Mouse (Mus musculus): ENCODE results near the gene Cux2.

Cux2 gene

GRCm38 (mm10) chr5:121842665-121843118, 207.2 kb downstream of the Cux2 start:
- peak; percentile 79 for DNase-seq (ENCODE audit: extremely low read depth, insufficient read length, low spot score)

DNA sequence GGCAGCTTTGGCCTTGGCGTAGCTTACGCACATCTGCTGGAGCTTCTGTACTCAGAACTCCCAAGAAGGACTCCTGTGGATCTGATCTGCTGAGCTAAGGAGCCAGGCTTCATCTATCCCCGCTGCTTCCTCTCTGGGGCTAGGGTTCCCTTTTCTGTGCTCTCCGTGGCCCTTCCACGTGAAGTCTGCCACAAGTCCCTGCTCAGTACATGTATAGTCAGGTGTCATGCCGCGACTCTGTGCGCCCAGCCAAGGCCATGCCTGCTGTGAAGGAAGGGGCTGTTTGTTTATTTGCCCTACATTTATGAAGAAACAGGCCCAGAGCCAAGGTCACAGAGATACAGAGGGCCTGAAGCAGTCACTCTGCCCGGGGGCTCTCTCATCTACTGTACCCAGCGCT, 207.9 kb downstream of the Cux2 start:
- no peak for DNase-seq (ENCODE audit: extremely low read depth, insufficient read length, low spot score)

DNA sequence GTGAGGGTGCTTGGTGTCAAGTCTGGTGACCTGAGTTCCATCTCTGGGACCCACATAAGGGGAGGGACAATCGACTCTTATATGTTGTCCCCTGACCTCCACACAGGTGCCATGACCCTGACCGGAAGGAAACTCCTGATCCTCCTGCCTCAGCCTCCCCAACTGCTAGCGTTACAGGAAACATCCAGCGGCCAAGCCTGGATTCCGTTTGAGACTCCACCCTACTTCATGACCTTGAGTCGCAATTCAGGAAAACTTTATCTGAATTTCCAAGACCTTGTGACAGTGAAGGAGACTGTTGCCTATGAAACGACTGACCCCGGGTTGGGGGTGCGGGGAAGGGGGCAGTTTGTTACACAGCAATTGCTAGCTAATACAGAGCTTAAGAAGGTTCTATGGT, 208.4 kb downstream of the Cux2 start:
- no peak for DNase-seq (ENCODE audit: extremely low read depth, insufficient read length, low spot score)

- no peak for DNase-seq (ENCODE audit: extremely low read depth, insufficient read length, low spot score)
Observed at GRCm38 (mm10) chr5:121839128-121839473, 210.8 kb downstream of the Cux2 start.

DNA sequence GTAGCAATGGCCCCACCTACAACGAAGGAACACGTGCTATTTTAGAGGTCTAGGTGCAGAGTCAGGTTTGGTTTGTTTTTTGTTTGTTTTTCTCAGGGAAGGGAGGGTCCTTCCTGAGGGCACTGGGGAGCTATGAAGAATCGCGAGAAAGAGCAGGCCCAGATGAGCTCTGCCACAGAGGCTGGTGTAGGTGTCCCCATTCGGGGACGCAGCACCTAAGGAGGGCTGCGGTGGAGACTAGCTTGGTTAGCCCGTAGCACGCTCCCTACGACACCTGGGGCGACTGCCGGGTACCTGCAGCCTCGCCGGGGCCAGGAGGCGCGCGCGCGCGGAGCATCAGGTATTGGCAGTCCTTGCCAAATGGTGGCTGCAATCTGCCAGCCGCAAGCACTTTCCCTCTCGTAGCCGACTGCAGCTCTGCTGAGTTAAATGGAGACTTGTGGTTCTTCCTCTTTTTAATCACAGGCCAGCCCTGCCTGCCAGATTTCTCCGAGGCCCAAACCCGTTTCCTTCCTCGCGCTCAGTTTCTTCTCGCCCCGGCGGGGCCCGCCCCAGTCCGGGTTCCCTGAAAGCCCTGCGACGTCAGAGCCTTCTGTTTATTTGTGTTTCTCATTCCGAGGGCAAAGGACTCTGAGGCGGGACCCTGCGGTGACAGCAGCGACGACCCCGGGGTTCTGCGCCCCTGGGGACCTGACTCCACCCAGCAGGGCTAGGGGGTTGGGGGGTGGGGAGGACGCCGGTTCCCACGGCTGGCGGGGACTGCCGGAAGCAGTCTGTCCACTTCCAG, 211.4 kb downstream of the Cux2 start:
- no peak for DNase-seq (ENCODE audit: extremely low read depth, insufficient read length, low spot score)

DNA sequence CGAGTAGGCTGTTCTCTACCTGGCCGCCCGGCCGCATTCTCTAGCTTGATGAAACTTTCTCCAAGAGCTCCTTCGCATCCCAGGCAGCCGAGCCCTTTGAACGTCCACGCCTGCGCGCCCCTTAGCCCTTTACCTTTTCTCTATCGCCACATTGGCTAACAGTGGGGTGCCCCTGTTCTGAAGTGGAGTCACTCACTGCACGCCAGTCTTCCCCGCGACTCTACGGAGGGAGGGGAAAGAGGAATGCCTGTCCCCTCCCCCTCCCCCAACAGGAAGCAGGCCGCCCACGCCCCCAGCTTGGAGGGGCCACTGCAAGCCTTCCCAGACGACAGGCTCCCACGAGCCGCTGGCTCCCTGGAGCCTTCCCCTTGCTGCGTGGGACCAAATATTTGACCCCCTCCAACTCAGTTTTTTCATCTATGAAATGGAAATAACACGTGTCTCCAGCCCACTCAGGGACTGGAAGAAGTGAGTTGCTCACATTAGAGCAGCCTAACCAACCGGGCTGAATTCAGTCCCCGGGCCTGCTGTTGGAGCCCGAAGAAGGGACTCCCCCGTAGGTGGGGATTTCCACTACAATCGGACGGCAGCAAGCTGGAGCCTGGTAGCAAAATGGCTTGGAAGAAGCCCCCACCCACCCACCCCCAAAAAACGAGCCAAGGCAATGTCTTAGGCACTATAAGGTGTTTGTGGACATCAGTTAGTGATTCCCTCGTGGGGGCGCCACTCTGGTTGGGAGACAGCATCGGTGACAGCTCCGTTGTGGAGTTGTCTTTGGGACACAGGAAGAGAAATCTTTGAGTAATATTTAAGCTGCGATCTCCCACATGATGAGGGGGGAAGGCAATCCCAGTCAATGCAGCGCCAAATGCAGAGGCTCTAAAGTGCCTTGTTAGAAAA, 212.2 kb downstream of the Cux2 start, which contains the start of gene Sh2b3:
Sh2b3 (minus strand) TSS at position 206 of the 900 bp plus-strand sequence.
- no peak for DNase-seq (ENCODE audit: extremely low read depth, insufficient read length, low spot score)

DNA sequence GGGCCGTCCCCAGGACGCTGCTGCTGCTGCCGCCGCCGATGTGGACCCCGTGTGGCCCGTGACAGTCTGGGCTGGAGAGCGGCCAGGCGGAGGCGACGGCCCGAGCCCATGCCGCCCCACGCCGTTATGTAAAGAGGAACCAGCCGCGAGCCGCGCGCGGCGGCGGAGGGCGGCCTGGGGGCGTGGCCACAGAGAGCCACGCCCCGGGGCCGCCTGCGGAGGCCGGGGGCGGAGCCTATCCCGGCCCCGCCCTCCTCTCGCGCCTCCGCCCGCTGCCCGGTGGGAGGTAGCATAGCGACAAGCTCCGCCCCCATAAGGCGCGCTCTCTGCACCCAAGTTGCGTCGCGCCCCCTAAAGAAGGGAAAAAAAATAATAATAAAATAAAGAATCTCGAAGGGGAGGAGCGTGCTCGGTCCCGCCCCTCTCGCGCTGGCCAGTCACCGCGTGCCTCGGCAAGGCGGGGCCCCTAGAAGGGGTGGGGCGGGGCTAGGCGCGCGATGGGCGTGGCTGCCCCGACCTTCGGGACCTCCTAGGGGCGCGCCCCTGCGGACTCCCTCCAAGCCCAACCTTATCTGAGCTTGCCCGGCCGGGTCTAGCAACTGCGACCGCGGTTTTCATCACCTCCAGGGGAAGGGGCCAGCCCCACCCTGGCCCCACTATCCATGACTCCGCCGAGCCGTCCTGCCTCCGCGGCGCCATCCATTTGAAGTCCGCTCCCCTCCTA, 213.0 kb downstream of the Cux2 start:
- peak; percentile 93 for DNase-seq (ENCODE audit: extremely low read depth, insufficient read length, low spot score)

GRCm38 (mm10) chr5:121835949-121836691, 213.8 kb downstream of the Cux2 start:
- no peak for DNase-seq (ENCODE audit: extremely low read depth, insufficient read length, low spot score)

- DNase-seq (ENCODE audit: extremely low read depth, insufficient read length, low spot score): no peak
Observed at GRCm38 (mm10) chr5:121834991-121835747, 214.7 kb downstream of the Cux2 start.

GRCm38 (mm10) chr5:121834241-121834606, 215.7 kb downstream of the Cux2 start:
- DNase-seq (ENCODE audit: extremely low read depth, insufficient read length, low spot score): no peak

DNA sequence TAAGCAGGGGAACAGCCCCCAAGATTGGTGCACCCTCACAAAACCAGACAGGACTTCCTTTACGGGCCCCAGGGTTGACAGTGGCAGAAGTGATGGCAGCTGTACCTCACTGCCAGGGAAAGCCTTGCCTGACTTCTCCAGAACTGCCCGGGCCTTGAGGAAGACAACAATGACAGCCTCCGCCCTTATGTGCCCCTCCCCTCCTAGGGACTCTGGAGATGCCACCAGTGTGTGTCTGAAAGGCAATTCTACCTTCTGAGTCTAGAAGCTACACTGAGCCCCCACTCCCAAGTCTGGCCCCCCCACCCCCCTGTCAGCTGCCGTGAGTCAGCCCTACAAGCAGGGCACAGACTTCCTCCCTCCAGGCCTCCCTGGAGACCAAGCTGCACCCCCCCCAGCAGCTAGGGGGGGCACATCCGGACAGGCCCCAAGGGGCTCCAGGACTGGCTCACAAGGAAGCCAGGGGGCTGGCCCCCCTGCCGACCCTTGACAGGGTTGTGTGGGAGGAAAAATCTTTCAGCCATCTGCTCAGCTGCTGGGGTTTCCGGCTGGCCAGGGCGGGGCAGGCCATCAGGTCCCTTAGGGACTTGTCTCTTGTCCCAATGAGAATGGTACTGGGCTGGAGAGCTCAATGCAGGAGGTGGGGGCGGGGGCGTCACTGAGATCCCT, 216.2 kb downstream of the Cux2 start:
- peak; percentile 82 for DNase-seq (ENCODE audit: extremely low read depth, insufficient read length, low spot score)

DNA sequence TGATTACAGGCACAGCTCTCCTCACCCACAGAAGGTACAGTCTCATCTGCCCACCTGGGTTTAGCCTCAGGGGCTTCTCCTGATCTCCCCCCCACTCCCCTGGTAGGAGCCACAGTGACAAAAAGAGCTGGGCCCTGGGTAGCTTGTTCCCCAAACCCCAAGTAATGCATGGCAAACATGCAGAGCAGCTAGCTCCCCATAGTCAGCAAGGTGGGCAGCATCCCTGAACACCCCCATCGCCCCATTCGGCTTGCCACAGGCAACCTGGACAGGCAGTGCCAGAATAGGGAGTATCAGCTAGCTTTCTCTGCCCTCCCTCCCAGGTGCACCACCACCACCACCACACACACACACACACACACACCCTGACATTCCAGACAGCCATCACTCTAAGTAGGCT, 216.7 kb downstream of the Cux2 start:
- no peak for DNase-seq (ENCODE audit: extremely low read depth, insufficient read length, low spot score)

- DNase-seq (ENCODE audit: extremely low read depth, insufficient read length, low spot score): no peak
Observed at GRCm38 (mm10) chr5:121832376-121833155, 217.3 kb downstream of the Cux2 start.

- DNase-seq (ENCODE audit: extremely low read depth, insufficient read length, low spot score): no peak
Observed at GRCm38 (mm10) chr5:121831002-121831601, 218.8 kb downstream of the Cux2 start.

- DNase-seq (ENCODE audit: extremely low read depth, insufficient read length, low spot score): no peak
Observed at GRCm38 (mm10) chr5:121828491-121829432, 221.1 kb downstream of the Cux2 start.

DNA sequence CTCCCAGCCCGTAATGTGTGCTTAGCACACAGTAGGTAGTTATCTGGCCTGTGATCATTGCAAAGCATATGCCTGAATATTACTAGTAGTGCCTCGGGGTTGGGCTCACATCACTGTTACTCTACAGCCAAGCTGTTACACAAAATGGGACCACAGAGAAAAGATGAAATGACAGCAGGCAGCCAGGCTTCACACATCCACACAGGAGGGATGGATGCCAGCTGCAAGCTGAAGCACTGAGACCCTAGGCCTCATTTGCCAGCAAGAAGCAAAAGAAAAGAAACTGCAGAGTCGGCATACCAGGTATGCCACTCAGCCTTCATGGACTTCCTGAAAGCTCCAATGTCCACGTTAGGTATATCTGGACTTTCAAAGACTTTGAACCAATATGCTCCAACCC, 222.0 kb downstream of the Cux2 start:
- DNase-seq (ENCODE audit: extremely low read depth, insufficient read length, low spot score): no peak

GRCm38 (mm10) chr5:121825606-121826005, 224.3 kb downstream of the Cux2 start:
- DNase-seq (ENCODE audit: extremely low read depth, insufficient read length, low spot score): no peak

All from 3134 (cell line).